28 mouse cellular contexts compared by ENCODE assay signal in the genomic region with DNA sequence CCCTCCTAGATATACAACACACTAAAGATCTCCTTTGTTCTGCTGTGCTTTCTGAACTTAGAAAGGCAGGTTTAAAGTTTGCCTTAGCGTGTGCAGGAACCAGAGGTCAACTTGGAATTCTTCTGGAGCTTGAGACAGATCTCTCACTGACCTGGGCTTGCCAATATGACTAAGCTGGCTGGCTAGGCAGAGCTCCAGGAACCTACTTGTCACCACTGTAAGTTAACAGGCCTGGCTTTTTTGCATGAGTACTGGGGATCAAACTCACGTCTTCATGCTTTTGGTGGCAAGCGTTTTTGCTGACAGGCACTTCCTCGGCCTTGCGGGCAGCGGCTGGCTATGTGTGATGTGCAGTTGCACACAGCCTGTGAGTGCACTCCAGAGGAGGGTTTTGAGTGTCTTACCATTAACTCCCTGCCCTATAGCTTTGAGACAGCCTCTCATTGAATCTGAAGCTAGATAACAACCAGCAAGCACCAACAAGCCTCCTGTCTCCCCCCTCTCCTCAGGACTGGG. TPM values are rescaled to one million over a fixed set of nuclear protein-coding genes. Genes with fewer than 3 reads are reported as not detected.
DNase-seq lines count a peak whose midpoint lies in the region; ATAC-seq and TF ChIP-seq lines count a peak whose summit lies in the region.
"Had no signal": no experiment of that assay in that cellular context is flagged by ENCODE, and none has a peak within 500 bp of the region (broad histone marks: within the 10 kb centered on the region; RNA-seq: fewer than 3 reads in every experiment).

No protein-coding gene starts in this region.

- ATAC-seq in megakaryocyte, adult 5-6 weeks (ENCODE audit: poor library complexity, severe bottlenecking), result no peak
- ATAC-seq: forebrain, embryonic 15.5 days; midbrain, embryonic 15.5 days; Patski had no signal

- H3K27ac ChIP-seq in gastrocnemius, adult 2 months, result no peak overlapping the region
- peak overlapping the region; percentile 59 for H3K27ac ChIP-seq in embryonic fibroblast, embryonic 13.5 days (ENCODE audit: insufficient read depth, low read length)
- H3K27ac ChIP-seq: forebrain, embryonic 10.5 days; forebrain, embryonic 15.5 days; heart, embryonic 13.5 days; hindbrain, embryonic 10.5 days; hindbrain, embryonic 15.5 days; kidney, embryonic 15.5 days; left cerebral cortex, adult 2 months; limb, embryonic 12.5 days; liver, embryonic 15.5 days; lung, embryonic 15.5 days; midbrain, embryonic 15.5 days; neural tube, embryonic 15.5 days; stomach, postnatal 0 days had no signal

- TF ChIP-seq CTCF in gastrocnemius, adult 2 months (IDR thresholded peaks at IDR 0.05), result no peak
- TF ChIP-seq CTCF in embryonic fibroblast, embryonic 13.5 days (IDR thresholded peaks at IDR 0.05; ENCODE audit: borderline replicate concordance, insufficient read depth, low read length), result no peak

- intact Hi-C loops in gastrocnemius, adult 2 months (cut with DNase I), result no loop called here

- DNase-seq in gastrocnemius, adult 2 months, result peak; percentile 22
- DNase-seq in gastrocnemius, adult 18-20 months (ENCODE audit: low spot score), result no peak
- DNase-seq in 3134 (ENCODE audit: extremely low read depth, insufficient read length, low spot score), result peak; percentile 57
- peak; percentile 72 for DNase-seq in 3T3-L1 (ENCODE audit: low read depth, low spot score)
- DNase-seq in testis, postnatal 14 days (ENCODE audit: low spot score), result no peak
- DNase-seq: cerebellum, adult 11 months; cerebellum, adult 9-10 months; cerebellum, postnatal 36 days; kidney, adult 18-20 months; kidney, postnatal 25 days; thymus, adult 2 months; thymus, postnatal 4 days had no signal

- no peak overlapping the region for H3K4me3 ChIP-seq in gastrocnemius, adult 2 months
- H3K4me3 ChIP-seq in embryonic fibroblast, embryonic 13.5 days (ENCODE audit: insufficient read depth, low read length), result no peak overlapping the region
- H3K4me3 ChIP-seq: forebrain, embryonic 10.5 days; forebrain, embryonic 15.5 days; heart, embryonic 13.5 days; hindbrain, embryonic 10.5 days; hindbrain, embryonic 15.5 days; kidney, embryonic 15.5 days; left cerebral cortex, adult 2 months; limb, embryonic 12.5 days; liver, embryonic 15.5 days; lung, embryonic 15.5 days; midbrain, embryonic 15.5 days; neural tube, embryonic 15.5 days had no signal

- H3K4me1 ChIP-seq in embryonic fibroblast, embryonic 13.5 days (ENCODE audit: control insufficient read depth, insufficient read depth, low read length), result peaks cover 3% of the 10 kb centered on the region; the same call in 1 of the 2 replicates
- H3K4me1 ChIP-seq: forebrain, embryonic 10.5 days; forebrain, embryonic 15.5 days; heart, embryonic 13.5 days; hindbrain, embryonic 10.5 days; hindbrain, embryonic 15.5 days; kidney, embryonic 15.5 days; limb, embryonic 12.5 days; liver, embryonic 15.5 days; lung, embryonic 15.5 days; midbrain, embryonic 15.5 days; neural tube, embryonic 15.5 days had no signal

- TF ChIP-seq POLR2A in embryonic fibroblast, embryonic 13.5 days (IDR thresholded peaks at IDR 0.05; ENCODE audit: low read depth, low read length), result no peak

RNA-seq across cellular contexts. Expression of a gene that starts 14.7 kb away (rescaled TPM):
- 10 to 100 TPM; 19.6 to 27.0 TPM for total RNA-seq in gastrocnemius, adult 2 months (2021)
- 10 to 100 TPM; 19.0 to 21.0 TPM for total RNA-seq in gastrocnemius, adult 18-20 months (2021)
- 30.5 and 43.2 TPM in 2 replicates for polyA plus RNA-seq in embryonic fibroblast, embryonic 13.5 days (2011; ENCODE audit: insufficient read length, low read depth, missing spikeins)
- total RNA-seq in megakaryocyte, adult 5-6 weeks (2015), result 19.5 and 35.6 TPM in 2 replicates
- 11.1 and 19.4 TPM in 2 replicates for total RNA-seq in megakaryocyte, adult 5-6 weeks (2017)

RNA-seq across cellular contexts. Expression of a gene that starts 15.0 kb away (rescaled TPM):
- 10 to 100 TPM; 15.5 to 16.9 TPM for total RNA-seq in gastrocnemius, adult 2 months (2021)
- total RNA-seq in gastrocnemius, adult 18-20 months (2021), result 10 to 100 TPM; 13.7 to 17.9 TPM
- polyA plus RNA-seq in embryonic fibroblast, embryonic 13.5 days (2011; ENCODE audit: insufficient read length, low read depth, missing spikeins), result 28.2 and 44.8 TPM in 2 replicates
- total RNA-seq in megakaryocyte, adult 5-6 weeks (2015), result 14.6 and 21.5 TPM in 2 replicates
- 26.0 and 31.1 TPM in 2 replicates for total RNA-seq in megakaryocyte, adult 5-6 weeks (2017)

RNA-seq across cellular contexts. Expression of a gene that starts 47.1 kb away (rescaled TPM):
- 10 to 100 TPM; 12.4 to 14.2 TPM for total RNA-seq in gastrocnemius, adult 2 months (2021)
- total RNA-seq in gastrocnemius, adult 18-20 months (2021), result 10 to 100 TPM; 11.7 to 12.7 TPM
- 25.1 and 32.3 TPM in 2 replicates for polyA plus RNA-seq in embryonic fibroblast, embryonic 13.5 days (2011; ENCODE audit: insufficient read length, low read depth, missing spikeins)
- total RNA-seq in megakaryocyte, adult 5-6 weeks (2015), result 20.7 and 23.5 TPM in 2 replicates
- total RNA-seq in megakaryocyte, adult 5-6 weeks (2017), result 26.9 and 35.6 TPM in 2 replicates

Comparison
In these comparisons a context has a peak if more than half of its experiments do, and no peak if none do; other contexts are left out.
1. DNase-seq: peak in gastrocnemius, adult 2 months (single experiment), 3134 (single experiment) and 3T3-L1 (single experiment); none in gastrocnemius, adult 18-20 months (single experiment) and testis, postnatal 14 days (single experiment).